Mouse (Mus musculus): ENCODE data around the gene Timp2.
A peak's percentile ranks its signal among the peaks of the same experiment; 100 is the strongest.

Timp2 gene

GRCm38 (mm10) chr11:118295026-118295425 is 60.5 kb downstream of the Timp2 start:
- no peak for DNase-seq (ENCODE audit: low read depth, low spot score)

- no peak for DNase-seq (ENCODE audit: low read depth, low spot score)
Measured at GRCm38 (mm10) chr11:118292671-118293070, 62.9 kb downstream of the Timp2 start.

GRCm38 (mm10) chr11:118289999-118290889 is 65.3 kb downstream of the Timp2 start, which contains the start of gene Usp36:
Usp36 (minus strand) TSS chr11:118290244.
- peak; percentile 100 for DNase-seq (ENCODE audit: low read depth, low spot score)

GRCm38 (mm10) chr11:118289562-118289961 is 66.0 kb downstream of the Timp2 start:
- DNase-seq (ENCODE audit: low read depth, low spot score), result no peak

GRCm38 (mm10) chr11:118289037-118289511 is 66.5 kb downstream of the Timp2 start:
- peak; percentile 49 for DNase-seq (ENCODE audit: low read depth, low spot score)

- DNase-seq (ENCODE audit: low read depth, low spot score), result no peak
Measured at GRCm38 (mm10) chr11:118287573-118287972, 68.0 kb downstream of the Timp2 start.

- no peak for DNase-seq (ENCODE audit: low read depth, low spot score)
Measured at GRCm38 (mm10) chr11:118286434-118286833, 69.1 kb downstream of the Timp2 start.

- DNase-seq (ENCODE audit: low read depth, low spot score), result no peak
Measured at GRCm38 (mm10) chr11:118285791-118286190, 69.7 kb downstream of the Timp2 start.

- DNase-seq (ENCODE audit: low read depth, low spot score), result no peak
Measured at GRCm38 (mm10) chr11:118280218-118280617, 75.3 kb downstream of the Timp2 start.

- no peak for DNase-seq (ENCODE audit: low read depth, low spot score)
Measured at GRCm38 (mm10) chr11:118276328-118276727, 79.2 kb downstream of the Timp2 start.

- no peak for DNase-seq (ENCODE audit: low read depth, low spot score)
Measured at GRCm38 (mm10) chr11:118275092-118275491, 80.4 kb downstream of the Timp2 start.

GRCm38 (mm10) chr11:118269827-118270226 is 85.7 kb downstream of the Timp2 start:
- peak; percentile 63 for DNase-seq (ENCODE audit: low read depth, low spot score)

GRCm38 (mm10) chr11:118266666-118267046 is 88.9 kb downstream of the Timp2 start:
- DNase-seq (ENCODE audit: low read depth, low spot score), result peak; percentile 69

GRCm38 (mm10) chr11:118266044-118266665 is 89.4 kb downstream of the Timp2 start:
- peak; percentile 36 for DNase-seq (ENCODE audit: low read depth, low spot score)

- DNase-seq (ENCODE audit: low read depth, low spot score), result peak; percentile 35
Measured at GRCm38 (mm10) chr11:118265621-118266020, 89.9 kb downstream of the Timp2 start.

- no peak for DNase-seq (ENCODE audit: low read depth, low spot score)
Measured at GRCm38 (mm10) chr11:118263146-118263545, 92.4 kb downstream of the Timp2 start.

GRCm38 (mm10) chr11:118260081-118260480 is 95.5 kb downstream of the Timp2 start:
- DNase-seq (ENCODE audit: low read depth, low spot score), result peak; percentile 66

GRCm38 (mm10) chr11:118259580-118259979 is 96.0 kb downstream of the Timp2 start:
- DNase-seq (ENCODE audit: low read depth, low spot score), result peak; percentile 34

GRCm38 (mm10) chr11:118256371-118256770 is 99.2 kb downstream of the Timp2 start:
- no peak for DNase-seq (ENCODE audit: low read depth, low spot score)

- no peak for DNase-seq (ENCODE audit: low read depth, low spot score)
Measured at GRCm38 (mm10) chr11:118254159-118254951, 101.2 kb downstream of the Timp2 start.

- DNase-seq (ENCODE audit: low read depth, low spot score), result no peak
Measured at GRCm38 (mm10) chr11:118253447-118254158, 101.9 kb downstream of the Timp2 start.

Data from CD4-positive, CD25-positive, alpha-beta regulatory T cell, adult 2 months (primary cell).